Mouse (Mus musculus) liver (tissue): ENCODE data around the gene Slc41a1.
"Not testable (repeated sequence)": the region's sequence is repeated elsewhere in the genome, so short reads cannot be mapped to it uniquely, and the experiment has no call there.

Experiments used
- DNase-seq: peaks from one replicate; pipeline ENCODE4 v3.0.0-alpha.2; 2020; ENCODE audit warnings: mixed read lengths

Slc41a1 gene

DNA sequence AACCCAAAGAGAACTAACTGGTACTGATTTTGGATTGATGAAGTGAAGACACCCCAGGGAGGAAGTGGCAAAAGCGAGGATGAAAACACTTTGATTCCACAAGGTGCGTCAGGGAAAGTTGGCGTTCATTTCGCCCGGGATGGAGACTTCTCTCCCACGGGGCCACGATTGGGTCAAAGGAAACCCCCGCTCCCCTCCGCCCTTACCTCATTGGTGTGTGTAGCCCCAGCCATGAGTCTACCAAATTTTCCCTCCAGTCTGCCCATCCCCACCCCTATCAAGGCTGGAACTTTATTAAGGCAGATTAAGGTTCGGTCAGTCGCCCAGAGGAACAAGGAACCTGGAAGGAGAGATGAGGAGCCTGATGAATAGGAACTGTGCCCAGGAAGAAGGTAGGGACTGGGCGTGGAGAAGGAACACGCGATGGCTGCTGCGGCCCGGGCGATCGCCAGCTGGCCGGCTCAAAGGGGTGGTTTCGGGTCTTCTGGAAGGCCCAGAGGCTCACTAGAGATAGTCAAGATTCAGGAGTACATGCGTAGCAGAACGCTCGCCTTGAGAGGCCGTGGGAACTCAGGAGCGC is at the start of gene Slc41a1:
Slc41a1 (plus strand) TSS at position 287 of the 580 bp plus-strand sequence.
- DNase-seq, result no peak

DNA sequence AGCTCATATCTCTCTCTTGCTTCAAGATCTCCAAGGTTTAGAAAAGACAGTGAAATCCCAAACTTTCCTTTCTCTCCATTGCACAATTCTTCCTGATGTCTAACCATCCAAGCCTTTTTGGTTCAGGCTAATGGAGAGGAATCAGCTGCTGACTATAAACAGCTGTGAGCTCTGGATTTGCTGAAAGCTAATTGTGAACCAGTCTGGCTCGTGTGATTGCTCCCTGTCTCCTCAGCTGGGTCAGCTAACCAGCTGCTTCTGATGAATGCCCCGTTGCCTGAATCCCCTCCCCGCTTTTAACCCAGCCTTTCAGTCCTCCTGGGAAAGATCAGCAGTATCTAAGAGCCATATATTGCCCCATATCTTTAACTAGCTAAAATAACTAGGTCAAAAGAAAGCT is 32.7 kb upstream of the Slc41a1 start:
- DNase-seq, result no peak

DNA sequence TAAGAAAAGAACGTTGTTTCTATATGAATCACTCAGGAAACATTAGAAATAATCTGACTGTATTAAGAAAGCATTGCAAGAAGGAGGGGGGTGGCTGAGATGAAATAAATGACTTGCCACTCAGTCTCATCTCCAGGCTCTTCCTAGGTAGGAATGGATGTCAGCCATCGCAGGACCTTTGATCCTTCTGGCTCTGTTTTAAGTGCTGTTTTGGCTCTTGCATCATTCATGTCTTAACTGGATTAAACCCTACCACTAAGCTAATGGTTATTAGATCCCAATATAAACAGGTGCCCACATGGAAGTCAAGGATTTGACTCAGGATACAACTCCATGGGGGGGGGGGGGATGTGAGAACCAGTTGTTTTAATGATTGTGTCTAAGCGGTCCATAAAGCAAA is 32.1 kb upstream of the Slc41a1 start:
- no peak for DNase-seq

DNA sequence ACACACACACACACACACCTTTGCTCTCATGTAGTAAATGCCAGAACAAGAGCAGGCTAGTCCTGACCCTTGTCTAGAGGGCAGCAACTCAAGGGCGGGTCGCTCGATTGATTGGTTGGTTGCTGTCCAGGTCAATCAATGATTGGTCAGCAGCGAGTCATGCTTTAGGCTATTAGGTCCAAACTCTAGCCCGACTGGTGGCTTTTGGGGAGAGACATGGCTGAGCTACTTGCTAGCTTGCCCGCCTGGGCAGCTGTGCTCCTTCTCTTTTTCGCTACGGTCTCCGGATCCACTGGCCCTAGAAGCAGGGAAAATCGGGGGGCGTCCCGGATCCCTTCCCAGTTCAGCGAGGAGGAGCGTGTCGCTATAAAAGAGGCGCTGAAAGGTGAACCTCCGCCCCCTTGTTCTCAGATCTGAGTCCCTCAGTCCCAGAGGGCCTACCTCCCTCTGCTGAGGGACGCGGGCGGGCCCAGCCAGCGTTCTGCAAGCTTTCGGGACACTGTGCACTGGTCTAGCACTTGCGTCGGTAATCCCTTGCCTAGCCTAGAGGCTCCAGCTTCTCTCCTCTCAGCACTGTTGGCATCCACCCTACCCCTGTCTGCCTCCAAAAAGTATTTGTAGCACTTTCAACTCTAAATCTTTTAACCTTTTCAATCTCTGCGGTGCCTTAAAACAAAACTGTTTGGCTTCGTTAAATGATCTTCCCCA is 29.9 kb upstream of the Slc41a1 start, which contains the start of gene Pm20d1:
Pm20d1 (plus strand) TSS at position 180 of the 708 bp plus-strand sequence.
- peak; percentile 47 for DNase-seq

DNA sequence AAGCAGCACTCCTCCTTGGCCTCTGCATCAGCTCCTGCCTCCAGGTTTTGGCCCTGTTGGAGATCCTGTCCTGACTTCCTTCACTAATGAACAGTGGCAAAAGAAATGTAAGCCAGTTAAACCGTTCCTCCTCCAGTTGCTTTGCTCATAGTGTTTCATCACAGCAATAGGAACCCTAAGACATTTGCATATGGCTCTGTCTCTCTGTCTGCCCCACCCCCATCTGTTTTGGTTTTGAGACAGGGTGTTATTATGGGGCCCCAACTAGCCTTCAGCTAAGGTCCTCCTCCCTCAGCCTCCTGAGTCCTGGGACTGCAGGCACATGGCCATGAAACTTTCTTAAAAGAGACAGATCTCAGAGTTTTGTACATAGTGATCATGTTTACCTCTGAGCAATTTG is 27.3 kb upstream of the Slc41a1 start:
- DNase-seq, result no peak

GRCm38 (mm10) chr1:131801071-131801470 is 26.2 kb upstream of the Slc41a1 start:
- DNase-seq, result no peak

DNA sequence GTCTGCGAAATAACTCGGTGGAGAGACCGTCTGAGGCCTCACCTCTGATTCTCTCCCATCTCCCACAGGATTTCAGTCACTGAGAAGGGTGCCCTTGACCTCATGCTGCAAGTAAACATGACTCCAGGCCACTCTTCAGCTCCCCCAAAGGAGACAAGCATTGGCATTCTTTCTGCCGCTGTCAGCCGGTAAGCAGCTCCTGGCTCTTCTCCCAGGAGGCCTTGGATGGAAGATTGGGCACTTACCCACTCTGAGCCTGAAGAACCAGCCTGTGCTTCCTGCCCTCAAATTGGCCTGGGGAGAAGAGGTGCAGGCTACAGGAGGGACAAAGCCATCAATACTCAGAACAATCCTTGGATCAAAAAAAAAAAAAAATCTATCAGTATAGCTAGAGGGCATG is 24.6 kb upstream of the Slc41a1 start:
- DNase-seq, result no peak

- no peak for DNase-seq
Measured at GRCm38 (mm10) chr1:131804166-131804565, 23.1 kb upstream of the Slc41a1 start.

- DNase-seq, result no peak
Measured at GRCm38 (mm10) chr1:131808986-131809385, 18.3 kb upstream of the Slc41a1 start.

GRCm38 (mm10) chr1:131809651-131810050 is 17.6 kb upstream of the Slc41a1 start:
- DNase-seq, result no peak

- no peak for DNase-seq
Measured at GRCm38 (mm10) chr1:131811393-131811792, 15.9 kb upstream of the Slc41a1 start.

- DNase-seq, result no peak
Measured at GRCm38 (mm10) chr1:131812006-131812405, 15.3 kb upstream of the Slc41a1 start.

DNA sequence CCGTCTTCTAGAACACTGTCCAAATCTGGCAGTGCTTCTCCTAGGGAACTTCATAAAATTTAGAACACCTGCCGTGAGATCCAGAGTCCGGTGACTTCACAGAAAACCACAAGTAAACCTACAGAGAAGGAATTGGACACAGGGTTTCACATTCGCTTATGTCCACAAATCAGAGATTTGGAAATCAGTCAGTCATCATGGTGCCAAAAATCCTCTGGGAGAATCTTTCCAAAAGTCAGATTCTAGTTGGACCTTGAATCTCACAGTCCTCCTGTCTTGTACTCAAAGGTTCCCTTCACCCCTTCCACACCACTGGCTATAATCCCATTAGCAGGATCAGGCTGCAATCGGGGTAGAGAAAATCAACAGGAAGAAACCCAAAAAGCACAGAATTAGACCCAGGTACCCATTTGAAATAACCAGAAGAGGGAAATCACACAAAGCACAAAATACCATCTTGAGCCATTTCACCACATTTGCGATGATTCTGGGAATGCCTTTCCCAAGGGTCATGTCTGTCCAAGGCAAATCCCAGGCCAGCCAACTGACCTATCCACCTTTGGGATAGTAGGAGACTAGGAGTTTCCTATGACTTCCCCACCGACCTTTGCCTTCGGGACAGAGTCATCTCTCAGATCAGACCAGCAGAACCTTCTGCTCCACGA is 14.5 kb upstream of the Slc41a1 start:
- DNase-seq, result no peak

GRCm38 (mm10) chr1:131813731-131814130 is 13.6 kb upstream of the Slc41a1 start:
- DNase-seq, result no peak

GRCm38 (mm10) chr1:131814191-131814590 is 13.1 kb upstream of the Slc41a1 start:
- no peak for DNase-seq

GRCm38 (mm10) chr1:131816886-131817285 is 10.4 kb upstream of the Slc41a1 start:
- no peak for DNase-seq

GRCm38 (mm10) chr1:131820353-131820752 is 6.9 kb upstream of the Slc41a1 start:
- DNase-seq, result not testable (repeated sequence)

DNA sequence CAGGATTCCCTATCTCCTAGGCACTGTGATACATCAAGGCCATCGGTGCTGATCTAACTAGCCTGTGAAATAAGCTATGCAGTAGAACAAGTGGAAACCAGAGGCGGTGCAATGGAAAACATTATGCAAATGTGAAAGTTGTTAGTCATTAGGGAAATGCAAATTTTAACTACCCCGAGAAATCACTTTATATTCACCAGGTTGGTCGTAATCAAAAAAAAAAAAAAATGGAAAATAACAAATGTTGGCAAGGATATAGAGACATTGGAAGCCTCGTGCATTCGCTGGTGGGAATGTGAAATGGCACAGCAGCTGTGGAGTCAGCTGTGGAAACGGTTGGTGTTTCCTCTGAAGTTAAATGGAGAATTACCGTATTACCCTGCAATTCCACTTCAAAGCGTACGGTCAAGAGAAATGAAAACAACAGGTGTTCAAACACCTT is 6.4 kb upstream of the Slc41a1 start:
- no peak for DNase-seq

GRCm38 (mm10) chr1:131822292-131822691 is 5.0 kb upstream of the Slc41a1 start:
- DNase-seq, result no peak

DNA sequence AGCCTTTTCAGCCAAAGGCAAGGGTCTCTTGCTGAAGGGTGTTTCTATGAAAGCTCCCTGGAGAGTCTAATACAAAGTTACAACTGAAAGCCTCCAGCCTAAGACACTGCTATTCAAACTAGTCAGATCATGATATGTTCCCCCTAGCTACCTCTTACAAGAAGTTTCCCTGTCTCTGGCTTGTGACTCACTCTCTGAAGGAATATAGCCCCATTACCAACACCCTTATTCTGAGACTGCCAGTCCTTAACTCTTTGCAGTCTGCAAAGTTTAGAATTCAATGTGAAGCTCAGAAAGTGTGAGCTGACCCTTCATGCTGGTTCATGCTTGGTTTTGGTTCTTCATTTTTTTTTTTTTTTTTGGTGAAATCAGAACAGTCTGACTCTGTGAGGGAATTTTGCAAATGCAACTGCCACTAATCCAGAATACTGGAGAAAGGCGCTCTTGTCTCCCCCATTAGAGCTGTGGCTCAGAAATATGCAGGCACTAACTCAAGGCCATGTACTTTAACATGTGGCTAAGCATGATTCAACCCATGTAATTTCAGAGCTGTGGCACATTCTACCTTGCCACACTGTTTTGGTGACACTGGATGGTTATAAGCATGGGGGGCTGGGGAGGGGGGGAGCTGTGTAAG is 4.3 kb upstream of the Slc41a1 start:
- DNase-seq, result no peak

- DNase-seq, result no peak
Measured at GRCm38 (mm10) chr1:131823563-131823962, 3.7 kb upstream of the Slc41a1 start.

DNA sequence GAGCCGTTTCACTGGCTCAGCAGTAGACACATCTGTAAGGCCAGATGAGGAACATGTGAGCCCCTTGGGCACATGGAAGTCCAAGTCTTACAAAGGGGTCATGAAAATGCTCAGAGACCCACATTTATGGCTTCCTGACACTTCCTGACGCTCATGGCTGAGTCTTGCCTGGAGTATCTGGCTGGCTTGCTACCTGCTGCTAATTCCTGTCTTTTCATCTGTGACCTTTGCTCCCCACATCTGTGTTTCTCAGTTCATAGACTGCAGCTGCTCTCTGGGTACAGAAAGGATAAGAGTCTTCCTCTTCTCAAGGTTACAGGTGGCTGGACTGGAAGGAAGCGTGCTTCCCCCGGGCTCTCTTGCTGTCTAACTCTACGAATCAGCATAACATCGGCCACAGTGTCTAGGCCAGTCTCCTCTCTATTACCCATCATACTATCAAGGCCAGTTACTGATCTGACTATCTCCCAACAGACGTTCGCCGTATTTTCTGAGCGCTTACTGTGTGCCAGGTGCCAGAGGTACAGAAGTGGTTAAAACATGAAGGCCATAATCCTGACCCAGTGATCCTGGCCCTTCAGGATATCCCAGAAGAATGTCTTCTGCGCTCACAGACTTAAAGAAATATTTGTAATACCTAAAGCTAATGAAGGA is 2.6 kb upstream of the Slc41a1 start:
- DNase-seq, result no peak

DNA sequence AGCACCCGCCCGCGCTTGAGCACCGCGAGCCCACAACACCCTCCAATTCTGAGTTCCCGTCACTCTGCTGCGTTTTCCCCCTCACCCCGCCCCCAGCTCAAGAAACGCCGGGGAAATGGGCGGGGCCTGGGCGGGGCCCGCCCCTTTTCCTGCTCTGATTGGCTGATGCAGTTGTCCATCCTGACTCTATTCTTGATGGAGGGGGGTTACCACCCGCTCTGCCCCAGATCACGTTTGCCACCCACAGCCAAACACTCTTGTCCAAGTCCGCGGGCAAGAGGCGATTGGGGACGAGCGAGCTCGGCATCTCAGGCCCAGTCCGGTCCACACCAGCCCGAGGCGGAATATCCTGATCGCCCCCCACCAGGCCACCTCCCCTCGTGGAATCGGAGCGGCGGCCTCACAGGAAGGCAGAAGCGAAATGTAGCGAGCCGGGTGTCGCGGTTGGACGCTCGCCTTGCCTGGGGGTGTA is 530 bp downstream of the Slc41a1 start:
- DNase-seq, result peak; percentile 96
